Mouse (Mus musculus) myocyte (in vitro differentiated cells): ENCODE results near the gene ccdc198.

ENCODE experiments used
- E2F4 ChIP-seq: IDR thresholded peaks from one replicate; pipeline ENCODE4 v1.6.1; 2011; ENCODE audit warnings: mild to moderate bottlenecking, control low read depth, moderate library complexity; ENCODE audit not compliant: insufficient read depth
- MYOG ChIP-seq, 3 experiments: IDR thresholded peaks; one replicate each; pipeline ENCODE4 v1.6.1; 2011; ENCODE audit warnings: control low read depth in 2 of 3, low read depth in 2 of 3, mild to moderate bottlenecking in 2 of 3; ENCODE audit not compliant: insufficient read length in 2 of 3, control insufficient read depth in 1 of 3, insufficient read depth in 1 of 3
- POLR2A ChIP-seq: IDR thresholded peaks from one replicate; pipeline ENCODE4 v1.6.1; 2011; ENCODE audit warnings: low read depth, mild to moderate bottlenecking, control low read depth, moderate library complexity; ENCODE audit not compliant: insufficient read length
- POLR2AphosphoS2 ChIP-seq: IDR thresholded peaks from one replicate; pipeline ENCODE4 v1.6.1; 2011; ENCODE audit warnings: low read depth, control low read depth; ENCODE audit not compliant: insufficient read length
- SRF ChIP-seq: IDR thresholded peaks from one replicate; pipeline ENCODE4 v1.6.1; 2011; ENCODE audit warnings: low read depth; ENCODE audit not compliant: control insufficient read depth, insufficient read length

GRCm38 (mm10) chr14:49283784-49284655 is 38.7 kb upstream of the ccdc198 start:
- TF ChIP-seq POLR2A = no peak
- TF ChIP-seq POLR2AphosphoS2 = no peak
- no peak for TF ChIP-seq MYOG (IDR thresholded peaks at IDR 0.05; ENCODE audit: control insufficient read depth in 1 of 3, insufficient read depth in 1 of 3, insufficient read length in 2 of 3, low read depth in 2 of 3)
- no peak for TF ChIP-seq E2F4
- TF ChIP-seq SRF = no peak
